Mouse (Mus musculus) forebrain, embryonic 16.5 days (tissue): ENCODE results near the gene Atxn2l. TPM values are rescaled to one million over a fixed set of nuclear protein-coding genes. Genes with fewer than 3 reads are reported as not detected.
"Not testable (repeated sequence)": the region's sequence is repeated elsewhere in the genome, so short reads cannot be mapped to it uniquely, and the experiment has no call there.

ENCODE experiments used
- ATAC-seq: fragments of 200-750 bp; cut with Nextera tagmentation; 2 replicates; pipeline ENCODE4 v1.8.0; 2017; ENCODE audit warnings: mild to moderate bottlenecking, moderate library complexity
- H3K27ac ChIP-seq: fragments of 300-500 bp; sonication (generic); 2 replicates; pipeline ENCODE4 v1.5.1; 2014; ENCODE audit warnings: low read length, control low read depth
- H3K27me3 ChIP-seq: fragments of 300-500 bp; sonication (generic); replicated peaks from 2 replicates; pipeline ENCODE4 v1.6.1; 2014; ENCODE audit warnings: low read length; ENCODE audit not compliant: control insufficient read depth, insufficient read depth
- H3K36me3 ChIP-seq: fragments of 300-500 bp; sonication (generic); 2 replicates; pipeline ENCODE4 v1.6.1; 2014; ENCODE audit not compliant: control insufficient read depth, insufficient read depth
- H3K4me1 ChIP-seq: fragments of 300-500 bp; sonication (generic); replicated peaks from 2 replicates; pipeline ENCODE4 v1.6.1; 2014; ENCODE audit warnings: low read length; ENCODE audit not compliant: control insufficient read depth, insufficient read depth
- H3K4me2 ChIP-seq: fragments of 300-500 bp; sonication (generic); 2 replicates; pipeline ENCODE4 v1.6.1; 2014; ENCODE audit warnings: mild to moderate bottlenecking, low read length, control low read depth
- H3K4me3 ChIP-seq: fragments of 300-500 bp; sonication (generic); replicated peaks from 2 replicates; pipeline ENCODE4 v1.5.1; 2014; ENCODE audit warnings: mild to moderate bottlenecking, low read length, control low read depth
- H3K9ac ChIP-seq: fragments of 300-500 bp; sonication (generic); replicated peaks from 2 replicates; pipeline ENCODE4 v1.6.1; 2014; ENCODE audit warnings: low read depth, low read length, control low read depth
- H3K9me3 ChIP-seq: fragments of 300-500 bp; sonication (generic); 2 replicates; pipeline ENCODE4 v1.6.1; 2016; ENCODE audit warnings: low read length; ENCODE audit not compliant: control insufficient read depth
- WGBS: fragments of 180-500 bp; shearing (Covaris S2); extraction: QIAGEN DNeasy Blood & Tissue Kit; methylation state at CpG from one replicate; pipeline ENCODE4 v1.1.7; 2014; 5-methylcytosine and 5-hydroxymethylcytosine counted together
- polyA plus RNA-seq: library from polyadenylated mRNA; unstranded; fragments of >200 nt; fragmentation: Nextera tagmentation; extraction: Ambion mirVana; gene quantifications from 2 replicates; pipeline ENCODE4 v1.2.1, GENCODE M21; 2015

The Atxn2l gene
- polyA plus RNA-seq, 1 experiment from 2014 or later, result 69.9 TPM

GRCm38 (mm10) chr7:126497966-126498365 lies 5.3 kb downstream of the Atxn2l start:
- Histone ChIP-seq H3K4me3 (no peak overlapping the region), H3K36me3 (peaks cover 74% of the 10 kb centered on the region), H3K9me3 (no peaks in the 10 kb centered on the region), H3K27me3 (no peaks in the 10 kb centered on the region), H3K9ac (no peak overlapping the region), H3K4me2 (no peak overlapping the region), H3K4me1 (peaks cover 10% of the 10 kb centered on the region), H3K27ac (no peak overlapping the region)
- no peak for ATAC-seq
- WGBS, result 87% methylated on average over 12 of the region's 12 CpGs

- H3K9ac ChIP-seq, result no peak overlapping the region
- H3K4me1 ChIP-seq, result peaks cover 8% of the 10 kb centered on the region
- no peak overlapping the region for H3K4me3 ChIP-seq
- H3K27ac ChIP-seq, result no peak overlapping the region
- H3K9me3 ChIP-seq, result no peaks in the 10 kb centered on the region
- no peaks in the 10 kb centered on the region for H3K27me3 ChIP-seq
- no peak for ATAC-seq
- peaks cover 84% of the 10 kb centered on the region for H3K36me3 ChIP-seq
- 88% methylated on average over 5 of the region's 5 CpGs for WGBS
- H3K4me2 ChIP-seq, result no peak overlapping the region
These were observed 6.8 kb downstream of the Atxn2l start for GRCm38 (mm10) chr7:126496475-126496874.

- 97% methylated on average over 6 of the region's 6 CpGs for WGBS
- ATAC-seq, result no peak
- Histone ChIP-seq H3K27me3 (no peaks in the 10 kb centered on the region), H3K4me1 (no peaks in the 10 kb centered on the region), H3K36me3 (peaks cover 75% of the 10 kb centered on the region), H3K9ac (no peak overlapping the region), H3K4me3 (no peak overlapping the region), H3K9me3 (no peaks in the 10 kb centered on the region), H3K4me2 (no peak overlapping the region), H3K27ac (no peak overlapping the region)
These were observed 9.1 kb downstream of the Atxn2l start for GRCm38 (mm10) chr7:126494120-126494519.

- H3K4me2 ChIP-seq, result no peak overlapping the region
- H3K36me3 ChIP-seq, result peaks cover 57% of the 10 kb centered on the region
- WGBS, result 68% methylated on average over 11 of the region's 11 CpGs
- no peak overlapping the region for H3K27ac ChIP-seq
- no peaks in the 10 kb centered on the region for H3K9me3 ChIP-seq
- H3K27me3 ChIP-seq, result no peaks in the 10 kb centered on the region
- H3K4me1 ChIP-seq, result peaks cover 9% of the 10 kb centered on the region
- no peak overlapping the region for H3K9ac ChIP-seq
- ATAC-seq, result no peak
- H3K4me3 ChIP-seq, result no peak overlapping the region
These were observed 11.3 kb downstream of the Atxn2l start for GRCm38 (mm10) chr7:126491973-126492372.

GRCm38 (mm10) chr7:126491005-126491404 lies 12.2 kb downstream of the Atxn2l start:
- Histone ChIP-seq H3K9ac (no peak overlapping the region), H3K27me3 (no peaks in the 10 kb centered on the region), H3K9me3 (no peaks in the 10 kb centered on the region), H3K36me3 (peaks cover 47% of the 10 kb centered on the region), H3K4me1 (peaks cover 9% of the 10 kb centered on the region), H3K4me3 (no peak overlapping the region), H3K4me2 (no peak overlapping the region), H3K27ac (no peak overlapping the region)
- 85% methylated on average over 1 of the region's 1 CpGs for WGBS
- ATAC-seq, result no peak

- not testable (repeated sequence) for H3K27ac ChIP-seq, H3K27me3 ChIP-seq, H3K9me3 ChIP-seq, H3K4me1 ChIP-seq, ATAC-seq
- peak overlapping the region; percentile 70 for H3K4me3 ChIP-seq
- peak overlapping the region; percentile 97 for H3K4me2 ChIP-seq
- H3K36me3 ChIP-seq, result peaks cover 18% of the 10 kb centered on the region
- peak overlapping the region; percentile 71 for H3K9ac ChIP-seq
- 26% methylated on average over 16 of the region's 25 CpGs for WGBS
These were observed 15.4 kb downstream of the Atxn2l start for GRCm38 (mm10) chr7:126487617-126488385.

- no peaks in the 10 kb centered on the region for H3K27me3 ChIP-seq
- H3K9me3 ChIP-seq, result no peaks in the 10 kb centered on the region
- H3K9ac ChIP-seq, result peak within 1 kb of the TSS; percentile 71
- peaks cover 15% of the 10 kb centered on the region for H3K4me1 ChIP-seq
- WGBS, result under 1% methylated on average over 32 of the region's 32 CpGs
- peak within 1 kb of the TSS; percentile 97 for H3K4me2 ChIP-seq
- peak within 1 kb of the TSS; percentile 59 for H3K27ac ChIP-seq
- ATAC-seq, result peak; percentile 98
- H3K4me3 ChIP-seq, result peak within 1 kb of the TSS; percentile 70
- H3K36me3 ChIP-seq, result peaks cover 12% of the 10 kb centered on the region
These were observed 16.2 kb downstream of the Atxn2l start, which contains the start of gene Tufm for GRCm38 (mm10) chr7:126487052-126487483. Gene Tufm (plus strand): TSS chr7:126487361.

- Histone ChIP-seq H3K4me2 (peak overlapping the region; percentile 59), H3K27ac (peak overlapping the region; percentile 21; the same call in 1 of the 2 replicates), H3K27me3 (no peaks in the 10 kb centered on the region), H3K9me3 (0 out of 2 replicates have a peak, but pooled peaks cover 4% of the 10 kb centered on the region), H3K4me1 (0 out of 2 replicates have a peak, but pooled peaks cover 6% of the 10 kb centered on the region), H3K4me3 (peak overlapping the region; percentile 31), H3K9ac (peak overlapping the region; percentile 50), H3K36me3 (no peaks in the 10 kb centered on the region)
- WGBS, result 0% methylated on average over 23 of the region's 23 CpGs
- ATAC-seq, result 0 out of 2 replicates have a peak, but pooled peaks have one; percentile 21
These were observed 20.8 kb downstream of the Atxn2l start for GRCm38 (mm10) chr7:126482392-126482871.

- H3K9me3 ChIP-seq, result 0 out of 2 replicates have a peak, but pooled peaks cover 4% of the 10 kb centered on the region
- no peak overlapping the region for H3K9ac ChIP-seq
- ATAC-seq, result no peak
- no peak overlapping the region for H3K4me3 ChIP-seq
- 0 out of 2 replicates have a peak, but pooled peaks cover 6% of the 10 kb centered on the region for H3K4me1 ChIP-seq
- H3K27ac ChIP-seq, result no peak overlapping the region
- no peak overlapping the region for H3K4me2 ChIP-seq
- WGBS, result 27% methylated on average over 5 of the region's 5 CpGs
- H3K27me3 ChIP-seq, result no peaks in the 10 kb centered on the region
- no peaks in the 10 kb centered on the region for H3K36me3 ChIP-seq
These were observed 21.5 kb downstream of the Atxn2l start for GRCm38 (mm10) chr7:126481699-126482098.
